Mouse (Mus musculus) erythroblast, embryonic 14.5 days (primary cell): ENCODE results near the gene Wipi2.

Experiments
- GATA1 ChIP-seq: IDR thresholded peaks from 2 replicates; pipeline ENCODE4 v1.6.1; 2012; ENCODE audit warnings: low read length, inconsistent platforms, mixed read lengths
- TAL1 ChIP-seq: IDR thresholded peaks from 3 replicates; pipeline ENCODE4 v1.6.1; 2012; ENCODE audit warnings: low read length, inconsistent platforms, mixed read lengths

DNA sequence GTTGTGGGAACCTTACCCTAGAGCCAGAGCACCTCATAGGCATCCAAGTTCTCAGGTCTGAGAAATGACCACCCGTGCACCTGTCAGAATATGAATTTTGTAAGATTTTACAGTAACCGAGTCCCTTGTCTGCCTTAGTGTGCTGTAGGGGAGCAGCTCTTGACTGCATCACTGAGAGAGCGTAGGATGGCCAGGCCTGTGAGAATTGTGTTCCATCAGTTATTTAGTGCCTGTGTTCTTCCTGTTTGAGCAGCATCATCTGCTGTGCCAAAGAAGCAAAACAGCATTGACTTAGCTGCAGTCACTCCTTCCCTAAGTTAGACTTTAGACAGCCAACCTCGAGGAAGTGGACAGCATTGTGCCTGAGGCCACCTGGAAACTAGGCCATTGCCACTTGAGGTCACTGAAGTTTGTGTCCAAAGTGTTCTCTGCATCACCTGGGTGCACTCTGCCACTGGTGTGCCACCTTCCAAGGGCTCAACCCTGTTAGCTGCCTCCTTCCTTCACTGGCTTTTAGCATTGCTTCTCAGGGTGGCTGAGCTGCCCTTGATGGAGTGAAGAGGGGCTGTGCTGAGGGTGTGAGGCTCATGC is 22.1 kb downstream of the Wipi2 start:
- TF ChIP-seq GATA1: no peak
- TF ChIP-seq TAL1: no peak
